Mouse (Mus musculus): ENCODE data around the gene Gm20806. TPM values are rescaled to one million over a fixed set of nuclear protein-coding genes. Genes with fewer than 3 reads are reported as not detected.
"Not testable (repeated sequence)": the region's sequence is repeated elsewhere in the genome, so short reads cannot be mapped to it uniquely, and the experiment has no call there.

Gm20806 gene
- total RNA-seq (2015; ENCODE audit: low replicate concordance) (not detected in 2 replicates), total RNA-seq (2017; ENCODE audit: low replicate concordance) (not detected in 2 replicates)

- not testable (repeated sequence) for ATAC-seq (replicated peaks; ENCODE audit: low FRiP score, poor library complexity, severe bottlenecking)
Observed at GRCm38 (mm10) chrY:78837956-78838355, at the start of gene Gm20806. TSS of gene Gm20806 (minus strand) at chrY:78838056.
